Mouse (Mus musculus) forebrain, embryonic 10.5 days (tissue): Measurements from ENCODE around the gene Mia3. TPM values are rescaled to one million over a fixed set of nuclear protein-coding genes. Genes with fewer than 3 reads are reported as not detected.
"Not testable (repeated sequence)": the region's sequence is repeated elsewhere in the genome, so short reads cannot be mapped to it uniquely, and the experiment has no call there.

Source experiments
- DNase-seq: peaks from one replicate; pipeline ENCODE4 v3.0.0-alpha.2; 2017; ENCODE audit warnings: low spot score; ENCODE audit errors: extremely low spot score
- H3K27ac ChIP-seq: fragments of 300-500 bp; sonication (generic); 2 replicates; pipeline ENCODE4 v1.5.1; 2016; ENCODE audit warnings: mild to moderate bottlenecking
- H3K27me3 ChIP-seq: fragments of 300-500 bp; sonication (generic); 2 replicates; pipeline ENCODE4 v1.6.1; 2016; ENCODE audit warnings: mild to moderate bottlenecking; ENCODE audit not compliant: poor library complexity, severe bottlenecking
- H3K36me3 ChIP-seq: fragments of 300-500 bp; sonication (generic); replicated peaks from 2 replicates; pipeline ENCODE4 v1.6.1; 2016; ENCODE audit warnings: mild to moderate bottlenecking, moderate library complexity
- H3K4me1 ChIP-seq: fragments of 300-500 bp; sonication (generic); 2 replicates; pipeline ENCODE4 v1.6.1; 2016
- H3K4me3 ChIP-seq: fragments of 300-500 bp; sonication (generic); 2 replicates; pipeline ENCODE4 v1.5.1; 2016; ENCODE audit warnings: mild to moderate bottlenecking, moderate library complexity
- H3K9me3 ChIP-seq: fragments of 300-500 bp; sonication (generic); 2 replicates; pipeline ENCODE4 v1.6.1; 2016; ENCODE audit warnings: mild to moderate bottlenecking, moderate library complexity
- WGBS: fragments of 180-500 bp; shearing (Covaris S2); methylation state at CpG from one replicate; pipeline ENCODE4 v1.1.7; 2016; 5-methylcytosine and 5-hydroxymethylcytosine counted together
- polyA plus RNA-seq: library from polyadenylated mRNA; unstranded; fragments of >200 nt; fragmentation: Nextera tagmentation; extraction: Ambion mirVana; gene quantifications from 2 replicates; pipeline ENCODE4 v1.2.1, GENCODE M21; 2016

Mia3 gene
- polyA plus RNA-seq, 1 experiment from 2014 or later, result 97.9 TPM

GRCm38 (mm10) chr1:183368601-183369400, 552 bp downstream of the Mia3 start:
- peak; percentile 22 for DNase-seq
- Histone ChIP-seq H3K27ac (peak overlapping the region; percentile 88), H3K36me3 (peaks cover 20% of the 10 kb centered on the region), H3K4me1 (peaks cover 23% of the 10 kb centered on the region), H3K4me3 (peak overlapping the region; percentile 96), H3K9me3 (no peaks in the 10 kb centered on the region), H3K27me3 (no peaks in the 10 kb centered on the region)
- WGBS, result 1% methylated on average over 56 of the region's 56 CpGs

- DNase-seq, result no peak
- no peak overlapping the region for H3K27ac ChIP-seq
- WGBS, result 90% methylated on average over 5 of the region's 5 CpGs
- no peak overlapping the region for H3K4me3 ChIP-seq
- no peaks in the 10 kb centered on the region for H3K9me3 ChIP-seq
- no peaks in the 10 kb centered on the region for H3K27me3 ChIP-seq
- H3K4me1 ChIP-seq, result peaks cover 23% of the 10 kb centered on the region
- H3K36me3 ChIP-seq, result peaks cover 42% of the 10 kb centered on the region
Measured at GRCm38 (mm10) chr1:183366361-183366760, 3.0 kb downstream of the Mia3 start.

- Histone ChIP-seq H3K9me3 (no peaks in the 10 kb centered on the region), H3K27ac (no peak overlapping the region), H3K36me3 (peaks cover 68% of the 10 kb centered on the region), H3K4me3 (no peak overlapping the region), H3K4me1 (peaks cover 12% of the 10 kb centered on the region), H3K27me3 (no peaks in the 10 kb centered on the region)
- 96% methylated on average over 5 of the region's 5 CpGs for WGBS
- no peak for DNase-seq
Measured at GRCm38 (mm10) chr1:183363577-183363867, 5.8 kb downstream of the Mia3 start.

- peaks cover 74% of the 10 kb centered on the region for H3K36me3 ChIP-seq
Measured at GRCm38 (mm10) chr1:183362729-183363576, 6.4 kb downstream of the Mia3 start.

GRCm38 (mm10) chr1:183362301-183362700, 7.1 kb downstream of the Mia3 start:
- Histone ChIP-seq H3K9me3 (no peaks in the 10 kb centered on the region), H3K4me3 (no peak overlapping the region), H3K27ac (no peak overlapping the region), H3K36me3 (peaks cover 80% of the 10 kb centered on the region), H3K4me1 (no peaks in the 10 kb centered on the region), H3K27me3 (no peaks in the 10 kb centered on the region)
- 93% methylated on average over 5 of the region's 5 CpGs for WGBS
- DNase-seq, result no peak

More at GRCm38 (mm10) chr1:183362729-183363576, 6.4 kb downstream of the Mia3 start:
- DNase-seq, result no peak
- Histone ChIP-seq H3K4me1 (peaks cover 6% of the 10 kb centered on the region), H3K27ac (no peak overlapping the region), H3K4me3 (no peak overlapping the region), H3K27me3 (no peaks in the 10 kb centered on the region), H3K9me3 (no peaks in the 10 kb centered on the region)
- whole genome bisulfite sequencing, result 92% methylated on average over 14 of the region's 14 CpGs

- WGBS, result 92% methylated on average over 3 of the region's 3 CpGs
- H3K36me3 ChIP-seq, result peaks cover 89% of the 10 kb centered on the region
- DNase-seq, result no peak
- no peak overlapping the region for H3K4me3 ChIP-seq
- H3K27me3 ChIP-seq, result no peaks in the 10 kb centered on the region
- no peaks in the 10 kb centered on the region for H3K4me1 ChIP-seq
- H3K9me3 ChIP-seq, result no peaks in the 10 kb centered on the region
- no peak overlapping the region for H3K27ac ChIP-seq
Measured at GRCm38 (mm10) chr1:183358901-183359300, 10.5 kb downstream of the Mia3 start.

GRCm38 (mm10) chr1:183349840-183350239, 19.5 kb downstream of the Mia3 start:
- peaks cover 78% of the 10 kb centered on the region for H3K36me3 ChIP-seq
- no peak overlapping the region for H3K27ac ChIP-seq
- no peak overlapping the region for H3K4me3 ChIP-seq
- no peaks in the 10 kb centered on the region for H3K9me3 ChIP-seq
- peaks cover 13% of the 10 kb centered on the region for H3K4me1 ChIP-seq
- H3K27me3 ChIP-seq, result no peaks in the 10 kb centered on the region
- 40% methylated on average over 6 of the region's 6 CpGs for WGBS
- no peak for DNase-seq

- peaks cover 58% of the 10 kb centered on the region for H3K36me3 ChIP-seq
- H3K27ac ChIP-seq, result peak overlapping the region; percentile 87
Measured at GRCm38 (mm10) chr1:183345817-183346195, 23.5 kb downstream of the Mia3 start.

GRCm38 (mm10) chr1:183344886-183345816, 24.2 kb downstream of the Mia3 start:
- peak; percentile 85 for DNase-seq
- peaks cover 55% of the 10 kb centered on the region for H3K36me3 ChIP-seq
- under 1% methylated on average over 72 of the region's 72 CpGs for WGBS
- H3K9me3 ChIP-seq, result no peaks in the 10 kb centered on the region
- peaks cover 16% of the 10 kb centered on the region for H3K4me1 ChIP-seq
- no peaks in the 10 kb centered on the region for H3K27me3 ChIP-seq
- H3K27ac ChIP-seq, result peak overlapping the region; percentile 87
- peak overlapping the region; percentile 96 for H3K4me3 ChIP-seq

More at GRCm38 (mm10) chr1:183345817-183346195, 23.5 kb downstream of the Mia3 start:
- Histone ChIP-seq H3K9me3 (no peaks in the 10 kb centered on the region), H3K4me1 (peaks cover 16% of the 10 kb centered on the region), H3K27me3 (no peaks in the 10 kb centered on the region), H3K4me3 (peak overlapping the region; percentile 96)
- no peak for DNase-seq
- WGBS, result 10% methylated on average over 10 of the region's 10 CpGs

GRCm38 (mm10) chr1:183342902-183343301, 26.5 kb downstream of the Mia3 start:
- H3K36me3 ChIP-seq, result peaks cover 58% of the 10 kb centered on the region
- H3K27me3 ChIP-seq, H3K9me3 ChIP-seq, H3K27ac ChIP-seq, DNase-seq, H3K4me3 ChIP-seq: not testable (repeated sequence)
- 94% methylated on average over 1 of the region's 1 CpGs for WGBS
- peaks cover 16% of the 10 kb centered on the region for H3K4me1 ChIP-seq

GRCm38 (mm10) chr1:183327171-183327570, 42.2 kb downstream of the Mia3 start:
- H3K27me3 ChIP-seq, result no peaks in the 10 kb centered on the region
- no peaks in the 10 kb centered on the region for H3K4me1 ChIP-seq
- 0 out of 2 replicates have a peak, but pooled peaks cover 4% of the 10 kb centered on the region for H3K9me3 ChIP-seq
- no peak for DNase-seq
- WGBS, result 93% methylated on average over 8 of the region's 8 CpGs
- H3K27ac ChIP-seq, result no peak overlapping the region
- no peak overlapping the region for H3K4me3 ChIP-seq
- peaks cover 99% of the 10 kb centered on the region for H3K36me3 ChIP-seq

GRCm38 (mm10) chr1:183324433-183324832, 44.9 kb downstream of the Mia3 start:
- no peak overlapping the region for H3K4me3 ChIP-seq
- H3K9me3 ChIP-seq, result 0 out of 2 replicates have a peak, but pooled peaks cover 4% of the 10 kb centered on the region
- H3K27ac ChIP-seq, result no peak overlapping the region
- H3K4me1 ChIP-seq, result no peaks in the 10 kb centered on the region
- peaks cover 97% of the 10 kb centered on the region for H3K36me3 ChIP-seq
- 94% methylated on average over 6 of the region's 6 CpGs for WGBS
- H3K27me3 ChIP-seq, result no peaks in the 10 kb centered on the region
- DNase-seq, result no peak
